22 mouse cellular contexts compared by ENCODE assay signal in genomic region chr2:157877967-157878366, GRCm38 (mm10). TPM values are rescaled to one million over a fixed set of nuclear protein-coding genes. Genes with fewer than 3 reads are reported as not detected.
DNase-seq lines count a peak whose midpoint lies in the region; ATAC-seq and TF ChIP-seq lines count a peak whose summit lies in the region.
"Had no signal": no experiment of that assay in that cellular context is flagged by ENCODE, and none has a peak within 500 bp of the region (broad histone marks: within the 10 kb centered on the region; RNA-seq: fewer than 3 reads in every experiment).

No protein-coding gene starts in this region.

- no peaks in the 10 kb centered on the region for H3K9me3 ChIP-seq in neural tube, embryonic 15.5 days (replicated peaks)
- H3K9me3 ChIP-seq: hindbrain, embryonic 10.5 days; kidney, embryonic 15.5 days; limb, embryonic 12.5 days; liver, embryonic 13.5 days had no signal

- no peak for TF ChIP-seq CTCF in kidney, adult 2 months (conservative IDR thresholded peaks at IDR 0.05; ENCODE audit: insufficient read depth, insufficient read length, low read depth, low read length)

- no peak overlapping the region for H3K9ac ChIP-seq in neural tube, embryonic 15.5 days (replicated peaks)
- H3K9ac ChIP-seq: kidney, embryonic 15.5 days; limb, embryonic 12.5 days; liver, embryonic 13.5 days had no signal

- no peaks in the 10 kb centered on the region for H3K27me3 ChIP-seq in neural tube, embryonic 15.5 days (replicated peaks)
- H3K27me3 ChIP-seq in kidney, adult 2 months (replicated peaks; ENCODE audit: control insufficient read depth, insufficient read depth, low read length) = no peaks in the 10 kb centered on the region
- H3K27me3 ChIP-seq: kidney, embryonic 15.5 days; limb, embryonic 12.5 days; liver, embryonic 13.5 days had no signal

- 47% methylated on average over 5 of the region's 5 CpGs for WGBS in neural tube, embryonic 15.5 days
- 78% methylated on average over 5 of the region's 5 CpGs for WGBS in kidney, adult 2 months

- no peaks in the 10 kb centered on the region for H3K36me3 ChIP-seq in neural tube, embryonic 15.5 days
- no peaks in the 10 kb centered on the region for H3K36me3 ChIP-seq in kidney, adult 2 months (ENCODE audit: control insufficient read depth, insufficient read depth, low read length)
- H3K36me3 ChIP-seq: kidney, embryonic 15.5 days; liver, embryonic 13.5 days had no signal

- peak overlapping the region; percentile 33; the same call in 1 of the 2 replicates for H3K27ac ChIP-seq in neural tube, embryonic 15.5 days (replicated peaks)
- no peak overlapping the region for H3K27ac ChIP-seq in kidney, adult 2 months (ENCODE audit: insufficient read depth, low read depth, low read length)
- H3K27ac ChIP-seq: hindbrain, embryonic 10.5 days; kidney, embryonic 15.5 days; limb, embryonic 12.5 days; liver, embryonic 13.5 days; stomach, postnatal 0 days had no signal

- no peak overlapping the region for H3K4me2 ChIP-seq in neural tube, embryonic 15.5 days
- H3K4me2 ChIP-seq: kidney, embryonic 15.5 days; limb, embryonic 12.5 days; liver, embryonic 13.5 days had no signal

- peak; percentile 51 for DNase-seq in layer of hippocampus, adult 11-12 months (ENCODE audit: low spot score)
- no peak for DNase-seq in layer of hippocampus, postnatal 36 days
- DNase-seq in neural tube, embryonic 10.5 days (ENCODE audit: extremely low spot score, low spot score) = no peak
- peak; percentile 69 to 71 for DNase-seq in frontal cortex, adult 2 months (ENCODE audit: extremely low spot score in 1 of 2, low spot score in 1 of 2)
- peak; percentile 38 for DNase-seq in right cerebral cortex, postnatal 25 days
- DNase-seq in kidney, adult 2 months = no peak
- DNase-seq: cerebellum, adult 9-11 months; gastrocnemius, postnatal 25 days; liver, embryonic 13.5 days; lung, postnatal 10 days; retina, postnatal 1 day; thymus, postnatal 4 days had no signal

- H3K4me3 ChIP-seq in neural tube, embryonic 15.5 days (replicated peaks) = no peak overlapping the region
- no peak overlapping the region for H3K4me3 ChIP-seq in kidney, adult 2 months (ENCODE audit: insufficient read depth, low read depth, low read length)
- H3K4me3 ChIP-seq: hindbrain, embryonic 10.5 days; kidney, embryonic 15.5 days; limb, embryonic 12.5 days; liver, embryonic 13.5 days; myocyte had no signal

- TF ChIP-seq POLR2A in kidney, adult 2 months (IDR thresholded peaks at IDR 0.05; ENCODE audit: low read depth, low read length) = no peak

- H3K4me1 ChIP-seq in neural tube, embryonic 15.5 days = peaks cover 59% of the 10 kb centered on the region
- no peaks in the 10 kb centered on the region for H3K4me1 ChIP-seq in kidney, adult 2 months (ENCODE audit: control insufficient read depth, insufficient read depth, low read length)
- H3K4me1 ChIP-seq: kidney, embryonic 15.5 days; liver, embryonic 13.5 days had no signal

- no peak for ATAC-seq in neural tube, embryonic 15.5 days (ENCODE audit: low FRiP score)
- ATAC-seq in activated CD4-positive, CD25-positive, alpha-beta regulatory T cell, adult 4 months = no peak
- ATAC-seq: inflammation-experienced regulatory T-cells, adult 6 months had no signal

RNA-seq across cellular contexts. Expression of gene Vstm2l, which starts 36.5 kb away (rescaled TPM):
- 100 to 1,000 TPM; 111 to 124 TPM for total RNA-seq in layer of hippocampus, postnatal 36 days (2021)
- 31.2 and 42.9 TPM in 2 replicates for polyA plus RNA-seq in neural tube, embryonic 15.5 days (2015; fragmentation: Nextera tagmentation; extraction: Ambion mirVana)
- polyA plus RNA-seq in frontal cortex, adult 2 months (2012; rRNA removed) = 61.1 and 72.3 TPM in 2 replicates
- polyA plus RNA-seq in kidney, adult 2 months (2012; rRNA removed) = 0.23 and 0.53 TPM in 2 replicates
- not detected for polyA plus RNA-seq in activated CD4-positive, CD25-positive, alpha-beta regulatory T cell, adult 4 months (2017; shearing (Covaris generic))
- total RNA-seq: gastrocnemius, postnatal 25 days; megakaryocyte, adult 5-6 weeks had no signal
- polyA plus RNA-seq: heart, embryonic 16.5 days; inflammation-experienced regulatory T-cells, adult 6 months; liver, embryonic 13.5 days; myocyte had no signal

Comparison
In these comparisons a context has a peak if more than half of its experiments do, and no peak if none do; other contexts are left out.
1. DNase-seq: peak in layer of hippocampus, adult 11-12 months (single experiment), frontal cortex, adult 2 months (2 of 2) and right cerebral cortex, postnatal 25 days (single experiment); none in layer of hippocampus, postnatal 36 days (0 of 2), neural tube, embryonic 10.5 days (single experiment) and kidney, adult 2 months (single experiment).
2. RNA of gene Vstm2l, which starts 36.5 kb away (polyA plus RNA-seq): 61.1 to 72.3 TPM in frontal cortex, adult 2 months and 31.2 to 42.9 TPM in neural tube, embryonic 15.5 days; 0.23 to 0.53 TPM in kidney, adult 2 months and not detected in activated CD4-positive, CD25-positive, alpha-beta regulatory T cell, adult 4 months; every median in the first group is over 10 times any median in the second.